Mouse (Mus musculus): ENCODE results near the gene U90926.

U90926 gene

DNA sequence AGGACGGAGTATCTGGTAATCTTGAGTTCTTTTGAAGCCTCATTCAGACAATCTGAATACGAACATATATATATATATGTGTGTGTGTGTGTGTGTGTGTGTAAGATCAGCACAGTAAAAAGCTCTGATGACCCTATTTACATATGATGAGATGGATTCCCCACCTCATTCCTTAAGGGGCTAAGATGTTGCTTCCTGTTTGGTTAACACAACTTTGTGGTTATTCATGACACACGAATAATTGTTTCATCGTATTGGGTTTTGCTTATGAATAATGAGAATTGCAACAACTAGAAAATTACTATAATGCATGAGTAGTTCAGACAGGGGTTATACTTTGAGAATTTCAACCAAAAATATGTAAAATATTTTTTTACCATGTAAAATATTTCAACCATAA, at the start of gene U90926:
U90926 (minus strand) TSS at position 101 of the 400 bp plus-strand sequence.
- no peak for DNase-seq (ENCODE audit: low spot score)

DNA sequence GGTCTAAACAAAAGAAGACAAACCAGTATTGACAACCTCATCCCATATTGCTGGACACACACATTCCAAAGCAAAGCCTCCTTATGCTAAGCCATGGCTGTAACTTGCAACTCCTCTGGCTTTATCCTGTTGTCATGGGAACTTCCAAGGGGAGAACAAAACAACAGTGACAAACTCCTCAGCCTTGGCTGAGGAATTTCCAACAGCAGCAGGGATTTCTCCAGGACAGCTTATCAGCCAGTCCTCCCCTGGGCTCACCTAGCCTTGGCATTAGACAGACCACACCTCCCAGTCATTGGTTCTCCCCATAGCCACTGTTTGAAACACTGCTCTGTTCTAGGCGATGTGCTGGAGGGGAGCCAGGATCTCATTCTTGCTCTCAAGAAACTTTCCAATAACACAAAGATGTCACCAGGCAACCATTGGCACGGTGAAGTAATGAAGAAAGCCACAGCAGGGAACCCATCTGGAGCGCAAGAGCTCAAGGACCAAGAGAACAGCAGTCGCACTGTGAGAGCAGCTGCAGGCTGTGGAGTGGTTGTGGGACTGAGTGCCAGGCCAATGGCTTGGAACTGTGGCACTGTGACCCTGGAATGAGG, 48.7 kb upstream of the U90926 start:
- peak; percentile 78 for DNase-seq (ENCODE audit: low spot score)

DNA sequence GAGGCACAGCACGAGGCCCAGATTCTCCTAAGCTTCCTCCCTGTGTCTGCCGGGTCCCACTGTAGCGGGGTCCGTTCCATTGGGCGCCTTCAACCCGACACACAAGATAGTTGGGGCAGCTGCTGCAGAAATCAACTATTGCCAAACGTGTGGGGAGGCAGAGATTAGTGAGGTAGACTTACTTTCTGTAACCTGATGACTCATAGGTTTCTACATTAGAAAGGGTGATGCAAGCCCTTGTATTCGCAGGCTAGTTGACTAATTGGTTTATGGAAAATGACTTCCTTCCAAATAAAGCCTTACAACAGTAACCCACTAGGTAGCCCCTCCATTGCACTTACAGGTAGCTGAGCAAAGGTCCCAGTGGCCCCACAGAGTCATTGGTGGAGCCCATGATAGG, 47.4 kb upstream of the U90926 start:
- DNase-seq (ENCODE audit: low spot score), result no peak

DNA sequence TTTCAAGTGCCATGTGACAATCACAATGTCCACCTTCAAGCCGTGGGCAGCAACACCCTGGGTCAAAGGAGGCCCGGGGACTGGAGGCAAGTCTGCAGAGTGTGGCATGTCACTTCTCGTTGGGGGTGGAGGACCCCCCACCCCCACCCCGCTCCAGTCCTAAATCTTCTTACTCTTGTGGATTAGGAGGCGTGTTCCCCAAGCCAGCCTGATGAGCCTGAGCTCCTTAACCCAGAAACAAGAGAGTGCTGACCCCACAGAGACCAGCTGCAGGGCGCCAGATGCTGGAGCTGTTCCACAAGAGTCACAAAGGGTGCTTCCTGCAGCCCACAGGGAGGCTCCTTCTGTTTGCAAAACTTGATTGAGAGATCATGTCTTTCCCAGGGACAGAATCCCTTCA, 41.0 kb upstream of the U90926 start, which contains the start of gene Ppef2:
Ppef2 (minus strand) TSS at position 61 of the 400 bp plus-strand sequence.
- no peak for DNase-seq (ENCODE audit: low spot score)

DNA sequence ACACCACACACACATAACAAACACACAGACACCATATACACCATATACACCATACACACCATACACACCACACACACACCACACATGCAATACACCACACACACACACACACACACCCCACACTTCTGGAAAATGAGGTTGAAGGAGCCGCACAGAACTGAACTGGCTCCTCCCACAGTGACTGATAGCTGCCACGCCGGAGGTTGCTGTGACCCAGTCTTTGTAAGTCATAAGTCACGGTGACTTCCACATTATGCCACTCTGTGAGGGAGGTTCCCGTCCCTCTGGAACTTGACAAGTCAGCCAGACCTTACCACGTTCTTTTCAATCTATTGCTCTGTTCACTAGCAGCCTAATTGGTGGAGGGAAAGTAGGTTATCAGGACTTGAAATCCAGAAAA, 39.3 kb upstream of the U90926 start:
- no peak for DNase-seq (ENCODE audit: low spot score)

DNA sequence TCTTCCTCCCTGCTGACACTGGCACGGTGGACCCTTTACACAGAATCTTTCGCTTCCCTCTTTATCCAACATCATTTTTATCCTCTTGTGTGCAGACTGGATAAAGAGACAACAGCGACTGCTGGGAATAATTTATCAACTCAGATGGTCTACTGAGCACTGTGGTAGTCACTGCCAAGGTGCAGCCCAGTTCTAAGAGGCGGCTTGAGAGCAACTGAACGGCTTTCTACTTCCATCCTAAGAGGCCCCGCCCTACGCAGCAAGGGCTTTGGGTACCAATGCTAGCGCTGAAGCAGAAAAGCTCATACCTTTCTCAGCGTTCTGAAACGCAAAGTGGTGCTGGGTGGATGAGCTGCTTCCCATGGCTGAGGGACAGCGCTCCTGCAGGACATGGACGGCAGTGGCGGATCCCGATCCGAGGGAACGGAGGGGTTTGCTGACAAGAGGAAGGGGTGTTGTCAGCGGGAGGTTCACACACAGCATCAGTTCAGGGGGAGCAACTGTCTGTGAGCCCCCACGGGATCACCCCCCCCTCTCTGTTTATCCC, 37.7 kb upstream of the U90926 start:
- DNase-seq (ENCODE audit: low spot score), result no peak

DNA sequence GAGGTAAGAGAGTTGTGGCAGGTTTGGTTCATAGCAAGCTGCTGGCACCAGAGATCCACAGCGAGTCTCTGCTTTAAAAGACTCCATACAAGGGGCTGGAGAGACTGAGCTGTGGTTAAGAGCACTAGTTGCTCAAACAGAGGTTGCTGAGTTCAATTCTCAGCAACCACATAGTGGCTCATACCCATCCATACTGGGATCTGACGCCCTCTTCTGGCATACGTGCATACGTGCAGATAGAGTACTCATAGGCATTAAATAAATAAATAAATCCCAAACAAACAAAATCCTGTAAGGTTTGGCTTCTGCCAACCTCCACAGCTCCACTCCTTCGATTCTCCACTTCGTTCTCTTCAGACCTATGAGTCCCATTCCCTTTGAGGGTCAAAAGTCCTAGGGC, 36.8 kb upstream of the U90926 start:
- DNase-seq (ENCODE audit: low spot score), result no peak

DNA sequence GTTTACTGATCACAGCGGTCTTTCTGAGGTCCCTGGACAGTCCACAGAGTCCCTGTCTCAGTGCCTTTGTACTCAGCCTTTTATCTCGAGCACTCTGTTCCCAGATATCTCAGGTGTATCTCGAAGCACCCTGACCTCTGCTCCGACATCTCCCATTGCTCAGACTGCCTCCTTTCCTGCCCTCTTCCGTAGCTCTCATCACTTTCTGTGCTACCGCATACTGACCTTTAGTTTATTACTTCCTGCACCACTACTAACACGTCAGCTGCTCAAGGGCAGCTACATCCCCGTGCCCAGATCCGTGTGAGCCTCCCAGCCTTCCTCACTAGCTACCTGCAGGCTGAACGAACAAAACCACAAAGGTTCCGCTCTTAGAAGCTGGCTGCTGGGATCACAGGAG, 33.4 kb upstream of the U90926 start:
- no peak for DNase-seq (ENCODE audit: low spot score)

DNA sequence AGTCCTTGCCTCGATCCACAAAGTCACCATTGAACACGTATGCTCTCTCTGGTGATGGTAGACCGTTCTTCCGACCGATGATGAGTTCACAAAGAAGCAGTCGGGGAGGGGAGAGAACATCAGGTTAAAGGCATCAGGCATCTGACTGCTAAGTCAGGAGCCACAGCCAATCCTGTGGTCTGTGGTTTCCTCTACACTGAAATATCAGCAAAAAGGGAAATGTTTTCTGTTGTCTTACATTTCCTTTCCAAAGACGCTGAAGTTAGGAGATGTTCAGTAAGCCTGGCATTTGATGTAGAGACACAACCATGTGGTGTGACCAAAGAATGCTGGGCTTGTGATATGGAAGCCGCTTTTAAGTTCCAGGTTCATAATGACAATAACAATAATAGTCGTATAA, 30.3 kb upstream of the U90926 start:
- no peak for DNase-seq (ENCODE audit: low spot score)

DNA sequence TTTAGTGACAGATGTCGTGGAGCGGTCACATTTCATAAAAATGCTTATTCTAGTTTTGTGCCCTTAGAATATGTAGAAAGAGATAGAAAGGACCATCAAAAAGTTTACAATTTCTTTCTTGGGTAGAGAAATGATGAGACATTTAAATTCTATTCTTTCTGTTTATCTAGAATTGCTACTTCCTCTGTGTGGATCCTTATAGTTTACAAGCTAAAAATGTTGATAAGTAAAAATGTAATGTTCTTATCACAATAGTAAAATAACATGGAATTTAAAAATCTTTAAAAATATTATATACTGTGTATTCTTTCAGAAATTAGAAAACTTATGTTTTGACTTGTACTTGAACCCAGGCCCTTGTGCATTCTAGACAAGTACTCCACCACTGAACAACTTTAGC, 29.7 kb upstream of the U90926 start:
- no peak for DNase-seq (ENCODE audit: low spot score)

DNA sequence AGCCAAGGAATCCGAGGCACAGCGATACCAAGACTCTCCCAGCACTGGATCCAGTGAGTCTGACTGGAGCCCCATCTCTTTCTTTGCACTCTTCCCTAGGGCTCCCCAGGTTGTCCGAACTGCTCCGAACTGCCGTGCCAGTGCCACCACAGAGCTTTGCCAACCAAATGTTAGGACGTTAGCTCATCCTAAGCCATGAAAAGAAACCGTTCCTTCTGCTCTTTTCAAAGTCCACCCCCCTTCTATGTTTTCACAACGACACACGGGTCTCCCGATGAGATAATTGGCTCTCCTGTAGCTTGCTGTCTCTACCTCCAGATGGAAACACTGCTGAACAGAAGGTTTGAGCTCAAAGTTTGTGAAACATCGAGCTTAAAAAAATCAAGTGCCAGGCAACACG, 25.6 kb upstream of the U90926 start:
- no peak for DNase-seq (ENCODE audit: low spot score)

DNA sequence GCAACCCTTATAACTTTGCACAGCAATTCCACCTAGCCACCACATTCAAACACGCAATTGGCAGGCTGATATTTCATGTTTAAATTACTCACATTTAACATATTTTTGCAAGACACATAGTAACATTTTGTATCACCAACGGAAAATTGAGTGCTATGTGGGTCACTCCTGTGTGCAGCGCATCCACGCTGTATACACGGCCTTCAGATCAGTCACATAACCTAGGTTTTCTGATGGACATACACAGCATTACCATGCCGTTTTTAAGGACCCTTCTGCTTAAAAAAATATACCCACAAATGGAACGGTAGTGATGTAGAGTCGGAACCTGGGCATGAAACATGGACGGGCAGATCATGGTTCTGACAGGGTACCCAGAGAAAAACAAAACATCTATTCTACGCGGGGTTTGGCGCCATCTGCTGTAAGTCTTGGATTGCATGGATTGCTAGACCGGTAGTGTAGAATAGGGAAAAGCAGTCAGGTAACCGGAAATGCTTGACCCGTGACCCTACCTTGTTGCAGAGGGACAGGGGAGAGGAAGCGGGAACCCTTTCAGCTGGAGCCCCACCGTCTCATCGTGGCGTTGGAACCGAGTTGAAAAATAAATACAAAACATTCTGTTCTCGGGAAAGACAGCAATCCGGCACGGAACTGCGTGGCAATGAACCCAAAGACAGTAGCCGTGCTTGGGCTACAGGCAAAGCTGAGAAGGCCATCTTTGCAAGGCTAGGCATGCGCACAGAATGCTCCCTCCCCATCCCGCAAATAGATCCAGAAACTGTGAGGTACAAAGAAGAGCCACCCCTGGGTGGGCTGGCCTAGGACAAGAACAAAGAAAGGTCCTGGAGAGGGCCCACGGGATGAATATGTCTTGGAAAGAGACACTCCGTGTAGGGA, 24.4 kb upstream of the U90926 start:
- DNase-seq (ENCODE audit: low spot score), result peak; percentile 28

DNA sequence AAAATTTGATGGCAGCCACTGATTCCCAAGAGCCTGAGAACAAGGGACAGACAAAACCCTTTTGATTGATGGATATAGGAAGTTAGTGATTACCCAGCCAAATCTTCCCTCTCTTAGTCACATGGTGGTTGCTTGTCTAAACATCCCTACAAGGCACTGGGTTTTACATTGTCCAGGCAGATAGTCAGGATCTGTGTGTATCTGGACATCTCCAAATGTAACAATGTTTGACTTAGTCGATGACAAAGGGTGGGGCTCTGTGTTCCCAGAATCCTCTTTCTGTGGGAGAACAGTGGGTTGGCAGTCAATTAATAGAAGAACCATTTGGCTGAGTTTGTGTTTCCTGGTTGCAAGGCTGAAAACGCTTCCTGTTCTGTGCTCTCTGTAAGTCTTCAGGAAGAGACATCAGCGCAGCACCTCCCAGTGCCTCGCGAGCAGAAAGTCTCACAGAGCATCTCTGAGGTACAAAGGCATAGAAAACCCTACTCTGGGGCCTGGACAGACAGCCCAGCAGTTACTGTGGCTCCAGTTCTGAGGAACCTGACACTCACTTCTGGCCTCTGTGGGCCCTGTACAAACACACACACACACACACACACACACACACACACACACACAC, 19.8 kb upstream of the U90926 start:
- no peak for DNase-seq (ENCODE audit: low spot score)

DNA sequence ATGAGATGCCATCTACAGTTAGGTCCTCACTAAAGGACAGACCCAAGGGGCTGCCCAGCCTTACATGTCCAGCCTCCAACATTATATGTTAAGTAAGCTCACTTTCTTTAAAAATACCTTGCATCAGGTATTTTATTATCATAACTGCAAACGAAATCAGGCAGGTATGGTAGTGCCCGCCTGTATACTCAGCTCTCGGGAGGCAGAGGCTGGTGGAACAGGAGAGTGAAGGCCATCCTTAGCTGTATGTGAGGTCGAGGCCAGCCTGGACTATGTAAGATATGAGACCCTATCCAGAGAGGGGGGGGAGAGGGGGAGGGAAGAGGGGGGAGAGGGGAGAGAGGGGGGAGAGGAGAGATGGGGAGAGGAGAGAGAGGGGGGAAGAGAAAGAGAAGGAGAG, 18.2 kb upstream of the U90926 start:
- DNase-seq (ENCODE audit: low spot score), result no peak

DNA sequence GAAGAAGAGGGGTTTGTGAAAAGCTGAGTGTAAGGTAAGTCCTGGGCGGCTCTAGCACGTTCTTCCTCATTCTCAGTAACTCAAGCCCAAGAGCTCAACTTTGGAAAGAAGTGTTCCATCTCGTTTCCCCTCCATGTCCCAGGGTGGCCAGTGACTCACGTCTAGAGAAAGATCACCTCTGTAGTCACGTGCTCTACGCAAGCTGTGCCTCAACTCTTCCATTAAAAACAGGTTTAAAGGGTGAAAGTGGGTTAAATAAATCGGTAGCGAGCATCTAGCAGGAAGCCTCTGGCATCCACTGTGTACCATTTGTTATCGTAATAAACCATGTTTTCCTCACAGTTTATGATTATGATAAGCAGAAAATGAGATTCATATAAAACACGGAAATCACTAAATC, 16.6 kb upstream of the U90926 start:
- no peak for DNase-seq (ENCODE audit: low spot score)

DNA sequence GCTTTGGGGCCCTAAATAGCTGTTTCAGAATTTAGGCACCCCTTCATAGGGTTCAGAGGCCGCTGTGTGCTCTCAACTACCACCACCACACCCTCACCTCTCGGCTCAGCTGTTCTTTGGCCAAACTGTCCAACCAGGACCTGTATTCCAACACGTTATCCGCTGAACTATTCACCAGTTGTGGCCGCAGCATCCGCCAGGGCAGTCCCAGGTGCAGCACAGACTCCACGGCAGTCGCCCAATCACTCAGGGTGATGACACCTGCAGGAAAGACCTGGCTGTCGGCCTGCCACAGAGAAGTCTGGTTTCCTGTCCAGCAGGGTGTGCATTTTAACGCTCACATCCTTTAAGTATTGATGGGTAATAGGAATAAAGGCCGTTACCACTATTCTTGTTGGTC, 15.1 kb upstream of the U90926 start:
- no peak for DNase-seq (ENCODE audit: low spot score)

DNA sequence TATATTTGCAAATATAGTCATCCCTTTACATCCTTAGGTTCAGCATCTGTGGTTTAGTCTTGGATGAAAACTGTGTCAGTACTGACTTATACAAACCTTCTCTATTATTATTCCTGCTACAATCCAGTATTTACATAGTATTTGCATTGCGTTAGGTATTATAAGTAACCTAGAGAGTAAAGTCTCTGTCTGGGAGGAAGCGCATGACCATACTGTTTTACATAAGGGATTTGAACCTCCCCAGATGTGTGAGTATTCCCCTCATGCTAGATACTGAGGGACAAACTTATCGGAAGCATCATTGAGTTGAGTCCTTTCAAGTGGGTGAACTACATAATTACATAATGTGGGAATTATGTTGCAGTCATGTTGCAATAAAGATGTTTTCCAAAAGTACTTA, 14.3 kb upstream of the U90926 start:
- DNase-seq (ENCODE audit: low spot score), result no peak

DNA sequence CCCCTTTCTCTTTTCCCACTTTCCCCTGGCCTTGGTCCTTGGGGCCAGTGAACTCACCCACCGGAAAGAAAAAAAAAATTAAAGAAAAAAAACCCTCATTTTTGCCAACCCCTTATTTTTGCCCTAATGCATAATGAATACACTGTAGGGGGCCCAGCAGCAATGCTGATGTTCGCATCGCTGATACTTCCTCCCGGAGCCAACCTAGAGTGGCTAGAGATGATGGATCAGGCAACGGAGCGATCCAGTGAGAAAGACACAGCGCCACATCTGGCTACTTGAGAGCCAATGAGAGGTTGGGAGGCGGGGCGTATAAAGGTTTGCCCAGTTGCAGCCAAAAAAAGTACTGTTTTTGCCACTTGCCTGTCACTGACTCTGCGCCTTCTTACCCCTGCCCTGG, 13.6 kb upstream of the U90926 start:
- no peak for DNase-seq (ENCODE audit: low spot score)

DNA sequence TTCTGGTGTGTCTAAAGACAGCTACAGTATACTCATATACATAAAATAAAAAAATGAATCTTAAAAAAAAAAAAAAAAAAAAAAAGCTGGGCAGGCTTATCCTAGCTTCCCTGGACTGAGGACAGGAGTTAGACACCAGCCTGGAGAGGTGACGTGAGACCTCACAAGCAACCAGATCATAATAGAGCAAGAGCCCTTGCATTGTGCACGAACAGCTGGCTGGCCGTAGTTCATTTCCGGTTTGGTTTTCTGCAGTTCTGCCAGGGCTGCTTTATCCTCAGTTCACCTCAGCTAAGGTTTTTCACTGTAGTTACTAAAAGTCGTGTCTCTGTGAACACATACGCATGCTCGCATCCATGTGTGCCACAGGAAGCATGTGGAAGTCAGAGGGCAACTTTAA, 12.6 kb upstream of the U90926 start:
- DNase-seq (ENCODE audit: low spot score), result no peak

DNA sequence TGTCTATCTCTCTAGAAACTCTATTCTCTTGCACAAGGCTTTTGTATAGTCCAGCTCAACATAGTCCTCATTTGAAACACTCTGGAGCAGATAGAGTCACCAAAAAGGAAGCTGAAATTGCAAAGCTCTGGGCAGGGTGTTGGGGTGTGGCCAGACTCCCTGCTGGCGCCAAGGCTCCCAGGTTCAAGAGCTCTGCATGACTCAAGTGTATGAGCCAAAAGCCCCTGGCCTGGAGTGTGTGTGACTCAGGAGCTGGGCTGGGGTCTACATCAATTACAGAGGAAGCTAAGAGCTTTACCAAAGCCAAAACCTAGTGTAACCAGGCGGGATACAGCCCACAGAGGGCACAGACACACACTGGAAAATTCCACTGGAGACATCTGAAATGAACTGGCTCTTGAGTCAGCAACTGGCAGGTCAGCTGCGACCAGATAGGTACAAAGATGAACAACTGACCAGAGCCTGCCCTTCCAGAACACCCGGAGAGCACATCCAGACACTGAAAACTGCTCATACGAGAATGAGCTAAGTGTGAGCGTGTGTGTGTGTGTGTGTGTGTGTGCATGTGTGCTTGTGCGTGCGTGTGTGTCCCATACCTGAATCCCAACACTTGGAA, 5.2 kb upstream of the U90926 start:
- no peak for DNase-seq (ENCODE audit: low spot score)

DNA sequence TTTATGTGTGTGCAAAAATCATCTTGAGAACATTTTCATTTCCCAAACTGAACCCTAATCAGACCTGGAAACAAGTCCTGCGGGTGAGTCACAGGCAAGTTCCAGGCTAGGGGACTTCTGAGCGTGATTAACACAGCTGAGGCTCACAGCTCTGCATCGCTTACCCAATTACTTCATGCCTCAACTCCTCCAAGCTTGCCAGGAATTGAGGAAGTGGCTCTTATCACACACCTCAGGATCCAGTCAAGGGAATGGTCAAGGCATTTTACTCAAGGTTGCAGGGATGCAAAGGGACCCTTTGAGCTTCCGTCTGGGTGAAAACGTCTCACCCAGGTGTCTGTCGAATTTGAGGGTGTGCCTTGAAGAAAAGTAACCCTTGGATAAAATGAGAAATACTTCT, 4.6 kb upstream of the U90926 start:
- DNase-seq (ENCODE audit: low spot score), result no peak
